Mouse (Mus musculus) activated CD4-positive, CD25-positive, alpha-beta regulatory T cell (primary cell): Measurements from ENCODE around the gene Apoc4. TPM values are rescaled to one million over a fixed set of nuclear protein-coding genes. Genes with fewer than 3 reads are reported as not detected.

Source experiments
- polyA plus RNA-seq, 2 experiments: library from polyadenylated mRNA; unstranded; fragments of 100-300 nt; shearing (Covaris generic); gene quantifications; one replicate each; pipeline ENCODE4 v1.2.1; 2017

Apoc4 gene
- under 1 TPM in 1 of 2 experiments, not detected in 1; 0.53 TPM for polyA plus RNA-seq

GRCm38 (mm10) chr7:19681202-19681694 lies at the start of gene Apoc4, which contains the start of gene Gm44805:
Gene Apoc4 (minus strand): TSS chr7:19681479.
Gene Gm44805 (minus strand): TSS chr7:19681423.

GRCm38 (mm10) chr7:19715239-19716054 lies 34.2 kb upstream of the Apoc4 start, which contains the start of gene Tomm40:
Gene Tomm40 (minus strand): TSS chr7:19715438.

GRCm38 (mm10) chr7:19698907-19699826 lies 17.9 kb upstream of the Apoc4 start, which contains the start of gene Apoe:
Gene Apoe (minus strand): TSS chr7:19699188.

GRCm38 (mm10) chr7:19691873-19692865 lies 10.9 kb upstream of the Apoc4 start, which contains the start of gene Apoc1:
Gene Apoc1 (minus strand): TSS chr7:19692660.

GRCm38 (mm10) chr7:19677872-19678271 lies 3.4 kb downstream of the Apoc4 start, which contains the start of gene Apoc2:
Gene Apoc2 (minus strand): TSS chr7:19677941.

GRCm38 (mm10) chr7:19664955-19665841 lies 16.1 kb downstream of the Apoc4 start, which contains the start of gene Clptm1:
Gene Clptm1 (minus strand): TSS chr7:19665033.

GRCm38 (mm10) chr7:19629361-19629734 lies 51.9 kb downstream of the Apoc4 start, which contains the start of gene Relb:
Gene Relb (minus strand): TSS chr7:19629438.

Other genes with a start within 250 kb of the Apoc4 start
- 10 to 100 TPM in 1 of 2 experiments, 1 to 10 TPM in 1; 6.8 to 12.1 TPM for gene Mark4, start 222.7 kb downstream of the Apoc4 start, polyA plus RNA-seq
- under 1 TPM in 1 of 2 experiments, not detected in 1; 0.49 TPM for gene Exoc3l2, start 218.1 kb downstream of the Apoc4 start, polyA plus RNA-seq
- 10 to 100 TPM; 11.1 to 14.2 TPM for gene Bloc1s3, start 173.1 kb downstream of the Apoc4 start, polyA plus RNA-seq
- gene Trappc6a, start 173.1 kb downstream of the Apoc4 start, polyA plus RNA-seq: 100 to 1,000 TPM in 1 of 2 experiments, 10 to 100 TPM in 1; 98.1 to 104 TPM
- gene Nkpd1, start 163.6 kb downstream of the Apoc4 start, polyA plus RNA-seq: under 1 TPM in 1 of 2 experiments, not detected in 1; 0.44 TPM
- 10 to 100 TPM; 12.9 to 14.4 TPM for gene Ppp1r37, start 118.4 kb downstream of the Apoc4 start, polyA plus RNA-seq
- 1 to 10 TPM; 1.1 to 2.9 TPM for gene Zfp296, start 104.2 kb downstream of the Apoc4 start, polyA plus RNA-seq
- 100 to 1,000 TPM; 115 to 131 TPM for gene Gemin7, start 103.9 kb downstream of the Apoc4 start, polyA plus RNA-seq
- 10 to 100 TPM; 49.2 to 49.9 TPM for gene Clasrp, start 77.0 kb downstream of the Apoc4 start, polyA plus RNA-seq
- gene Relb, start 52.0 kb downstream of the Apoc4 start, polyA plus RNA-seq: 10 to 100 TPM; 76.1 to 91.6 TPM
- gene Clptm1, start 16.4 kb downstream of the Apoc4 start, polyA plus RNA-seq: 100 to 1,000 TPM; 114 to 162 TPM
- under 1 TPM in 1 of 2 experiments, not detected in 1; 0.38 TPM for gene Apoc2, start 3.5 kb downstream of the Apoc4 start, polyA plus RNA-seq
- gene Gm44805, start 56 bp downstream of the Apoc4 start, polyA plus RNA-seq: not detected
- 1 to 10 TPM in 1 of 2 experiments, under 1 TPM in 1; 0.67 to 3.8 TPM for gene Apoc1, start 11.2 kb upstream of the Apoc4 start, polyA plus RNA-seq
- gene Apoe, start 17.7 kb upstream of the Apoc4 start, polyA plus RNA-seq: 10 to 100 TPM; 30.0 to 92.3 TPM
- 100 to 1,000 TPM in 1 of 2 experiments, 10 to 100 TPM in 1; 61.9 to 105 TPM for gene Tomm40, start 34.0 kb upstream of the Apoc4 start, polyA plus RNA-seq
- gene Nectin2, start 69.0 kb upstream of the Apoc4 start, polyA plus RNA-seq: 1 to 10 TPM in 1 of 2 experiments, under 1 TPM in 1; 0.47 to 1.9 TPM
- 1 to 10 TPM; 5.2 to 5.4 TPM for gene Bcam, start 89.5 kb upstream of the Apoc4 start, polyA plus RNA-seq
- 1 to 10 TPM in 1 of 2 experiments, not detected in 1; 1.4 TPM for gene Cblc, start 115.3 kb upstream of the Apoc4 start, polyA plus RNA-seq
- gene Bcl3, start 141.3 kb upstream of the Apoc4 start, polyA plus RNA-seq: 100 to 1,000 TPM; 131 to 135 TPM
- gene Gm19345, start 170.5 kb upstream of the Apoc4 start, polyA plus RNA-seq: under 1 TPM; 0.20 to 0.81 TPM
- 1 to 10 TPM in 1 of 2 experiments, under 1 TPM in 1; 0.48 to 1.1 TPM for gene Ceacam16, start 179.8 kb upstream of the Apoc4 start, polyA plus RNA-seq
- not detected for gene Ceacam19, start 206.5 kb upstream of the Apoc4 start, polyA plus RNA-seq
- gene Pvr, start 239.7 kb upstream of the Apoc4 start, polyA plus RNA-seq: 10 to 100 TPM; 31.2 to 36.7 TPM